Mouse (Mus musculus) activated CD4-positive, CD25-positive, alpha-beta regulatory T cell, adult 4 months (primary cell): ENCODE measurements at regions not wholly inside any gene's neighbourhood (a gene's known extent, or its start where the extent isn't known, plus 50 kb on each side); places are given as distances from the start of the nearest gene placed in this dataset.

Source experiments
- ATAC-seq: one replicate; pipeline ENCODE4 v1.8.0; 2017

DNA sequence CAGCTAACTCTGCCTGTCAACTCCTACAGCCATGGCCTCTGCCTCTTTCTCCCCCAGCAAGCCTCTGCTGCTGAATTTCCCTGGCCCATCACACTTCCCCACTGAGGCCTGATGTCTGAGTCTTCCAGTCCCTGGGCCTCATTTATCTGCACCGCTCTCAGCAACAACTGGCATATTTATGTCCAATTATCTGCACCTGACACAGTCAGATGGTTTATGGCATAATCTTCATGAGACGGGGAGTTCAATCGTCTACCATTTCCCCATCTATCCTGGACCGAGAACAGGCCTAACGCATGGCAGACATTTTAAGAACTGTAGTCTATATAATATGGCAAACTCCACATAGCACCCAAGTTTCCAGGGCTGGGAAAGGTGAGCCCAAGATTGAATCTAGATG, 1512.8 kb upstream of the Gm6569 start:
- no peak for ATAC-seq

DNA sequence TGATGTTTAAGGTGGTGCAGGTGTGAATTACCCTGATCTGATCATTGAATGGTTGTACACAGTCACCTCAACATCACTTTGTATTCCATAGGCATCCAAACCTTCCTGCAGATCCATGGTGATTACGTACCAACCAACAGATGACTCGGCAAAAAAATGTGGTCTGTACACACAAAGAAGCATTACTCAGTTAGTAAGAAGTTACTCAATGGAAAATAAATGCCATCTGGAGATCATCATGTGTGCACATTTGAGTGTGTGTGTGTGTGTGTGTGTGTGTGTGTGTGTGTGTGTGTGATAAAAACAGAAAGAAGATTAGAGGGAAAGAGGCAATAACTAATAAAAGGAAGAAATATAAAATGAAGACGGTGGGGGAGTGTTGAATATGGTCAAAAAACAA, 1512.2 kb upstream of the Gm6569 start:
- ATAC-seq = no peak

- peak; percentile 87 for ATAC-seq
Observed at GRCm38 (mm10) chr15:72323158-72323557, 1511.2 kb upstream of the Gm6569 start.

DNA sequence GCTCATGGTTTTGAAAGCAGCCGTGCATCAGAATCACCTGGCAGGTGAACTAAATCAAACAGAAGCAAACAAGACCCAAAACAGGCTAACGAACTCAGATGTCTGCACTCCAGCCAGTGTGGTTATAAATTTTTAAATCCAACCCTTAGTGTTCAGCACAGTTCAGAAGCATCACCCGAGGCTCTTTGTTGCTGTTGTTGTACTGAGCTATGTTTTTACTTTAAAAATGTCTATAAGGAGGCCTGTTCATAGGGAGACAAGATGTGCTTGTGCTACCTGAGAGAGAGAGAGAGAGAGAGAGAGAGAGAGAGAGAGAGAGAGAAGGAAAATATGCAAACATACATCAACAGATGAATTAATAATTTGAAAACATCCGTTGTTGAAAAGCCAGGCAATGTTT, 1503.1 kb upstream of the Gm6569 start:
- no peak for ATAC-seq

- no peak for ATAC-seq
Observed at GRCm38 (mm10) chr15:72334497-72334896, 1499.9 kb upstream of the Gm6569 start.

DNA sequence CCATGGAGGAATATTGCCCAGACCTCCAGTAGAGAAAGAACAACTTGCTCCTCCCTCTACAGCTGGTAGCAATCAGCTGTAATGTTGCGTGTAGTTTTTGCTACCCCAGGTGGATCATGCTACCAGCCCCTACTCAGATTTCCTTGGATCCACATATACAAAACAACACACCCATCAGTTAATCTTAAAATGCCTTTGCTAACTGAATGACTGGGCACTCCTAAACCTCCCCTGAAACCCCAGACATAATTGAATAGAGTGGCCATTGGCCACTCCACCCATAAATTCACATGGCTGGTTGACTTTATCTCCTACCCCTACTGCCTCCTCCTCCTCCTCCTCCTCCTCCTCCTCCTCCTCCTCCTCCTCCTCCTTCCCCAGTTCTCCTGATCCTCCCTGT, 1494.7 kb upstream of the Gm6569 start:
- ATAC-seq = no peak

- ATAC-seq = no peak
Observed at GRCm38 (mm10) chr15:72341991-72342390, 1492.4 kb upstream of the Gm6569 start.

GRCm38 (mm10) chr15:72342504-72342903, 1491.9 kb upstream of the Gm6569 start:
- ATAC-seq = no peak

- ATAC-seq = no peak
Observed at GRCm38 (mm10) chr15:72343794-72344193, 1490.6 kb upstream of the Gm6569 start.

DNA sequence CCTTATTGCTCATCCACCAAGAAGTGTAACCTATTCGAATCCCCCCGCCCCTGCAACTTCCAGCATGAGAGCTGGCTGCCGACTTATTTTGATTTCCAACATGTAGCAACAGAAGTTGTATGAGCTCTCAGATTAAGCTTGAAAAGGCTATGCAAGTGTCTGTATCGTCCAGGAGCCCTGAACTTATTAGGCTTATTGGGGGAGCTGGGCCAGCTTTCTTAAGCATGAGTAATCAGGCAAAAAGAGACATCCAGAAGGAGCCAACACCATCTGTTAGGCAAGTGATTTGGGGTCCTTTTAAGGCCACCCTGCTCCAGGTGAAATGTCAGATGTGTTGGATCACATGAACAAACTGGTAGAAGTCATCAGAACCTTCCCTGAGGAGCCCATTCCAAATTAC, 1481.0 kb upstream of the Gm6569 start:
- ATAC-seq = no peak

DNA sequence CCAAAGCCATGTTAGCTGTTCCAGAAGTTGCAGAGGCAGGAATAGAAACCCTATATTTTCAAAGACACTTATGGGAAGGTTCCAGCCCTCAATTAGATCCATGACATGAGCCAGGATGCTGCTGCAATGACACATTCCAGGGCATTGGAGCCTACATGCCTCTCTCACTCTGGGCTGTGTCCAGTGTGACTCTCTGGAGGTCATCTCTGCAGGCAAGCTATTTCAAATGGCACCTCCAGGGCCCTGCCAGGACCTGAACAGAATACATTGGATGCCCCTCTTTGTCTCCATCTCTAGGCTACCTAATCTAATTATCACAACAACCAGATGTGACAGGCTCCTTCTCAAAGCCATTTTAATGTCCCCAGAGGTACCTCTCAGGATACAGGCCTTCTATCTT, 1478.7 kb upstream of the Gm6569 start:
- ATAC-seq = no peak

GRCm38 (mm10) chr15:72359636-72360035, 1474.7 kb upstream of the Gm6569 start:
- no peak for ATAC-seq

- no peak for ATAC-seq
Observed at GRCm38 (mm10) chr15:72360049-72360448, 1474.3 kb upstream of the Gm6569 start.

GRCm38 (mm10) chr15:72360463-72361030, 1473.8 kb upstream of the Gm6569 start:
- no peak for ATAC-seq

GRCm38 (mm10) chr15:72373041-72373440, 1461.3 kb upstream of the Gm6569 start:
- ATAC-seq = no peak

DNA sequence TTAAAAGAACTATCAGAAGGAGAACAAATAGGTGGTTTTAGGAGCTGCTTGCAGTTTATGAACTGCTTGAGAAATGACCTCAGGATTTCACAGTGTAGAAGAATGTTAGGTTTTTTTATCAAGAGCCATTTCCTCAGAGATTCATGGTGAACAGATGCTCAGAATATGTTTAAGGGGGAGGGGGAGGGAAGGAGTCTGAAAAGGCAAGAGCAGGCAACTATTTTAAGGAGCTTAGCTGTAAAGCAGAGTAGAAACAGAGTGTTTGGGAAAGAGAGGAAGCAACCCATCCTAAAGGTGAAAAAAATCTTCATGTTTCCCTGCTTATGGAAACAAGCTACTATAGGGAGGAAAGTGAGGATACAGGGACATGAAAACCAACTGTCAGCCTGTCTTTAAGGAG, 1457.2 kb upstream of the Gm6569 start:
- no peak for ATAC-seq

GRCm38 (mm10) chr15:72379291-72379690, 1455.1 kb upstream of the Gm6569 start:
- no peak for ATAC-seq

DNA sequence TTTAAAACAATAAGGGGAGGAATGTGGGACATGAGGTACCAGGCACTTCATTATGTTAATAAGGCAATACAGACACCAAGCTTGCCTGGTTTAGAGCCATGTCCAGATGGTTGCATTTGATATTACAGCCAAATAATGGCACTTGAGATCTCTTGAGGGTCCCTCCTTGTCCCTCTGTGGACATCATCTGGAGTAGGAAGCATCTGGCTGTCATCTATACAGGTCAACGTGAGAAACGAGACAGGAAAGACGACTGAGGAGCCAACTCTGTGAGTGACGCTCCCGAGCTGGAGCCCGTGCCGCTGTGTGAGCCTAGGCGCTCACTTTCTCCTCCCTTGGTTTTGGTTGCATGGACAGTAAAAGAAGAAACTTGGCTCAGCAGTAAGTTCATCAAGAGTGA, 1453.2 kb upstream of the Gm6569 start:
- ATAC-seq = no peak

DNA sequence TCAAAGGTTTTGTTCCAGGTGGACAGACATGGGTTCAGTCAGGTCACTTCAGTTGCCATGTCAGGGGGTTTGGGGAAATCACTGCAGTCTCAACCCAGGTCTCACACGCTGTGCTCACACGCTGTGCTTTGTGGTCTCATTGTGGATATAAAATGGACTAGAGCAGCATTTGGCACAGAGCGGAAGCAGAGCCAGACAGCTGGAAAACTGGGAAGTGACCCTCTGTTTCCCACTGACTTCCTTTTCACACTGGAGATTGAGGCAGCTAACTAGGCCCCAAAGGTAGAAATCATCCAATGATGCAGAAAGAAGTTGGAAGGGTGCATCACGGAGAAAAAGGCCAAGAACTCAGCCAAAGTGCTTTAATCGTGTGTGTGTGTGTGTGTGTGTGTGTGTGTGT, 1452.6 kb upstream of the Gm6569 start:
- ATAC-seq = no peak

DNA sequence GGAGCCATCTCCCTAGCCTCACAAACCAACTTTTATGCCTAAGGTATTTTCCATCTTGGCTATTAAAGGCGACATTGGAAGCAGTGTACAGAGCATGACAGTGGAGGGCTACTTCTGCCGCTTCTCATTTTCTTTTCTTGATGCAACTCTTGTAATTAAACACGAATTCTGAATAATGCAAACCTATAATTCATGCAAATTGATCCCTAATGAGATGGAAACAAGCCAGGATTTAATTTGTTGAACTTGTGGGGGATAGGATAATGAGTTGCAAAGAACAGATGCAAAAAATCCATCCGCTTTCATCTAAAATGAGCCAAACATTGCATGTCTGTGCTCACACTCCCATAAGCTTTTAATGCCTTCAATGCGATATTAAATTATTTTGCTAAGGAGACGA, 1451.8 kb upstream of the Gm6569 start:
- ATAC-seq = no peak

DNA sequence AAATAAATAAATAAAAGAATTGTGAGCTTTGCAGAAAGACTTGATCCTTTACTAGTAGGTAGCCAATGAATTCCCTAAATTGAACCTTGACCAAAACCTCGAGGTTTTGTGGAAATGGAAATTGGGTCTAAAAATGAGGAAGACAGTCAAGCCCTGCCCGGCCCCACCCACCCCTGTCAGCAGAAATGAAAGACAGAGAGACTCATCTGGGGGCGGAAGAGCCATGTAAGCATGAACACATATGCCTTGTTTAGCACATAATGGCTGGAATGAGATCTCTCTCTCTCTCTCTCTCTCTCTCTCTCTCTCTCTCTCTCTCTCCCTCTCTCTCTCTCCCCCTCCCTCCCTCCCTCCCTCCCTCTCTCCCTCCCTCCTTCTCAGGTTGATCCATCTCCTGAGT, 1451.3 kb upstream of the Gm6569 start:
- ATAC-seq = no peak

DNA sequence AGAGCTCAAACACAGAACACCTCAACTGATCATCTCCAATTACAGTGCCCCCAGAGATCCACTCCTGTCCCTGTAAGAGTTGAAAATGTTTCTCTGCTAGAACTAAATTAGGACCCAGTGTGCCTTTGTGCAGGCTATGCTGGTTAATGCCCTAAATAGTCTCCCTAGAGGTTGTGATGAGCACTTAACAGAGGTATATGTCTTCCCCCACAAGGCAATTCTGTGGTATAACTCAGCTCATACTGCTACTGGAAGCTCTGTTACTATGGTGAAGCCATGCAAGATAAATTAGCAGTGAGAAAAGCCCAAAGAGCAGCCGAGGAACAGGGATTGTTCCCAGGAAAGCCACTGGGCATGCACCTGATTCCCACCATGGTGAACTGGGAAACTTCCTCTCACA, 1450.9 kb upstream of the Gm6569 start:
- no peak for ATAC-seq

- ATAC-seq = no peak
Observed at GRCm38 (mm10) chr15:72393226-72393625, 1441.1 kb upstream of the Gm6569 start.

DNA sequence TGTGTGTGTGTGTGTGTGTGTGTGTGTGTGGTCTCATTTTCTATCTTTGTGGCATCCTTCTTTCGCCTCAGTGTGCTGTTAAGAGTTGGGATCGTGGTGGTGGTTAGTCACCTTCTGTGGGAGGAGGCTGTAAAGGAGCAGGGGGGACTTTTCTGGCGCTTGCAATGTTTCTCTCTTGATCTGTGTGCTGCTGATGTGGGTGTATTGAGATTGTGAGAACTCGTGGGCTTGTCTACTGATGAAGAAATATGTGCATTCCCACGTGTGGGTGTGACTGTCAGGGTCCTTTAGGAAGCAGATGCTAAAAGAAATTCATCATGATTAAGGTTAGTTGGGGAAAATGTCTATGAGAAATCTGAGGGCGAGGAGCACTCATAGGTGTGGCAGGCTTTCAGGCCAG, 1422.4 kb upstream of the Gm6569 start:
- ATAC-seq = no peak
